Mouse (Mus musculus) CH12.LX (cell line): ENCODE data around the gene Acaca. TPM values are rescaled to one million over a fixed set of nuclear protein-coding genes. Genes with fewer than 3 reads are reported as not detected.

Experiments
- DNase-seq: peaks from one replicate; pipeline ENCODE4 v3.0.0-alpha.2; 2013; ENCODE audit errors: extremely low read depth
- H3K27ac ChIP-seq: 2 replicates; pipeline ENCODE4 v1.5.1; 2012; ENCODE audit warnings: low read depth, mild to moderate bottlenecking, control low read depth, moderate library complexity; ENCODE audit not compliant: insufficient read depth
- H3K27me3 ChIP-seq: replicated peaks from 2 replicates; pipeline ENCODE3; 2012; ENCODE audit warnings: inconsistent platforms
- H3K36me3 ChIP-seq, 2 experiments: replicated peaks in 1 of 2; 2 replicates each; pipeline versions ENCODE3 to v1.6.1; 2012; ENCODE audit warnings: inconsistent platforms in 1 of 2, low read length in 1 of 2, mild to moderate bottlenecking in 1 of 2, mixed read lengths in 1 of 2, moderate library complexity in 1 of 2; ENCODE audit not compliant: control insufficient read depth in 1 of 2, insufficient read depth in 1 of 2
- H3K4me1 ChIP-seq, 2 experiments: 2 replicates each; pipeline ENCODE4 v1.6.1; 2012; ENCODE audit warnings: inconsistent platforms in 1 of 2, moderate library complexity in 1 of 2; ENCODE audit not compliant: insufficient read depth in 2 of 2, control insufficient read depth in 1 of 2
- H3K4me2 ChIP-seq: 2 replicates; pipeline ENCODE4 v1.6.1; 2012; ENCODE audit warnings: low read depth, mild to moderate bottlenecking, control low read depth; ENCODE audit not compliant: poor library complexity, insufficient read depth, severe bottlenecking
- H3K4me3 ChIP-seq, 3 experiments: fragments of 150-350 bp in 1 of 3; sonication (generic) in 1 of 3; replicated peaks in 1 of 3; 2 replicates each; pipeline versions ENCODE3 to v1.5.1; 2011 to 2012; ENCODE audit warnings: low read depth in 2 of 3, low read length in 2 of 3, mild to moderate bottlenecking in 2 of 3, moderate library complexity in 2 of 3, control low read depth in 1 of 3, improper control_type of control experiment in 1 of 3, inconsistent platforms in 1 of 3, mixed read lengths in 1 of 3; ENCODE audit not compliant: poor library complexity in 1 of 3
- H3K79me2 ChIP-seq: replicated peaks from 2 replicates; pipeline ENCODE4 v1.6.1; 2012; ENCODE audit warnings: mild to moderate bottlenecking, moderate library complexity; ENCODE audit not compliant: control insufficient read depth, poor library complexity, insufficient read depth, severe bottlenecking; ENCODE audit errors: extremely low read depth
- H3K9ac ChIP-seq: 2 replicates; pipeline ENCODE4 v1.6.1; 2012; ENCODE audit warnings: low read depth, mild to moderate bottlenecking, control low read depth, moderate library complexity; ENCODE audit not compliant: insufficient read depth
- H3K9me3 ChIP-seq: replicated peaks from 2 replicates; pipeline ENCODE3; 2012; ENCODE audit warnings: low read length, inconsistent platforms, mixed read lengths
- CHD1 ChIP-seq: IDR thresholded peaks from 2 replicates; pipeline ENCODE4 v1.6.1; 2012; ENCODE audit warnings: low read depth, low read length, improper control_type of control experiment, inconsistent platforms
- CHD2 ChIP-seq: IDR thresholded peaks from 2 replicates; pipeline ENCODE4 v1.6.1; 2011; ENCODE audit warnings: low read length, improper control_type of control experiment
- CTCF ChIP-seq, 2 experiments: IDR thresholded peaks in 1 of 2; conservative IDR thresholded peaks in 1 of 2; 2 replicates each; pipeline ENCODE4 v1.5.1; 2011 to 2012; ENCODE audit warnings: low read depth in 2 of 2, low read length in 2 of 2, improper control_type of control experiment in 1 of 2, inconsistent platforms in 1 of 2, mild to moderate bottlenecking in 1 of 2, moderate library complexity in 1 of 2
- E2F4 ChIP-seq: IDR thresholded peaks from 2 replicates; pipeline ENCODE4 v1.6.1; 2011; ENCODE audit warnings: low read depth, low read length, improper control_type of control experiment; ENCODE audit not compliant: insufficient replicate concordance
- EP300 ChIP-seq: IDR thresholded peaks from 2 replicates; pipeline ENCODE4 v1.6.1; 2011; ENCODE audit warnings: low read length, improper control_type of control experiment
- GABPA ChIP-seq: IDR thresholded peaks from 2 replicates; pipeline ENCODE4 v1.6.1; 2012; ENCODE audit warnings: low read depth, low read length, improper control_type of control experiment, inconsistent platforms; ENCODE audit not compliant: insufficient replicate concordance
- HCFC1 ChIP-seq: IDR thresholded peaks from 2 replicates; pipeline ENCODE4 v1.6.1; 2012; ENCODE audit warnings: low read depth, mild to moderate bottlenecking, inconsistent platforms, low read length, improper control_type of control experiment
- IRF4 ChIP-seq: IDR thresholded peaks from 2 replicates; pipeline ENCODE4 v1.6.1; 2014; ENCODE audit warnings: low read depth, mild to moderate bottlenecking, inconsistent platforms, low read length, improper control_type of control experiment
- MAZ ChIP-seq: IDR thresholded peaks from 2 replicates; pipeline ENCODE4 v1.6.1; 2012; ENCODE audit warnings: low read depth, mild to moderate bottlenecking, inconsistent platforms, low read length, improper control_type of control experiment, moderate library complexity
- MYC ChIP-seq: IDR thresholded peaks from 2 replicates; pipeline ENCODE4 v1.6.1; 2011; ENCODE audit warnings: low read depth, mild to moderate bottlenecking, improper control_type of control experiment, low read length
- NRF1 ChIP-seq: IDR thresholded peaks from 2 replicates; pipeline ENCODE4 v1.6.1; 2014; ENCODE audit warnings: low read depth, mild to moderate bottlenecking, inconsistent platforms, low read length, improper control_type of control experiment, moderate library complexity
- PAX5 ChIP-seq: IDR thresholded peaks from 2 replicates; pipeline ENCODE4 v1.6.1; 2012; ENCODE audit warnings: low read length, inconsistent platforms, mixed read lengths
- POLR2A ChIP-seq: IDR thresholded peaks from 2 replicates; pipeline ENCODE4 v1.6.1; 2011; ENCODE audit warnings: low read depth, mild to moderate bottlenecking, improper control_type of control experiment, low read length
- UBTF ChIP-seq: IDR thresholded peaks from 2 replicates; pipeline ENCODE4 v1.6.1; 2012; ENCODE audit warnings: low read depth, mild to moderate bottlenecking, inconsistent platforms, low read length, improper control_type of control experiment, moderate library complexity
- USF1 ChIP-seq: IDR thresholded peaks from 2 replicates; pipeline ENCODE4 v1.6.1; 2014; ENCODE audit warnings: low read depth, mild to moderate bottlenecking, inconsistent platforms, low read length, improper control_type of control experiment
- ZC3H11A ChIP-seq: IDR thresholded peaks from 2 replicates; pipeline ENCODE4 v1.6.1; 2012; ENCODE audit warnings: low read depth, mild to moderate bottlenecking, inconsistent platforms, low read length, improper control_type of control experiment
- dilution Hi-C: fragments of 300-500 bp; cut with MboI; formaldehyde crosslinking; loops from 2 replicates; pipeline ENCODE4 v1.14.3; 2020; ENCODE audit warnings: low sequenced_read_pairs; ENCODE audit not compliant: extremely low pct_unique_long_range_greater_than_20kb, extremely low pct_ligation_motif_present
- in situ Hi-C: fragments of 300-500 bp; cut with MboI; formaldehyde crosslinking; loops from 3 replicates; pipeline ENCODE4 v1.14.3; 2019; ENCODE audit warnings: low sequenced_read_pairs, low pct_ligation_motif_present, low pct_unique_long_range_greater_than_20kb, mixed read lengths
- polyA plus RNA-seq: library from polyadenylated mRNA; unstranded; fragments of >175 nt; gene quantifications from 2 replicates; pipeline ENCODE4 v1.2.1, GENCODE M21; 2012; ENCODE audit warnings: low read depth; ENCODE audit not compliant: insufficient read length
- total RNA-seq, 2 experiments: library from RNA; depleted of rRNA; stranded (reverse); fragments of 300-350 nt in 1 of 2; fragments of >200 nt in 1 of 2; gene quantifications; 2 replicates each; pipeline ENCODE4 v1.2.3; 2012 to 2014

Gene Acaca
- total and polyA plus RNA-seq, 3 experiments = 36.9 to 62.6 (median 61.7) TPM

DNA sequence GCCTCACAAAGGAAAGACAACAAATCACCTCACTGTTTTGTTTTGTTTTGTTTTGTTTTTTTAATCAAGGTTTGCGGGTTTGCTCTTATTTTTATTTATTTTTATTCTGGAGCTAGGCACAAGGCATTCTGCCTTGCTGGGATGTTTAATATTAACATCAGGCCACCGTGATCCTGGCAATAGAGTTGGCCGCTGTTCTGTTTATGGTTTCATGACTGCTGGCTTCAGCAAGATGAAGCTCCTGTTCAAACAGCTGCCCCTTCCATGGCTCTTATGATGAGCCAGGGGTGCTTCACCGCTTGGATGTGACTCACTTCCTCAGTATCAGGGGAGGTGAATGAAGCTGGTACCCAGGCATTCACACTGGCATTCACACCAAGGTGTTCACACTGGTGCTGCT lies 300.9 kb downstream of the Acaca start:
- Histone ChIP-seq H3K27ac (no peak overlapping the region), H3K4me2 (no peak overlapping the region), H3K36me3 (peaks cover 43 to 95% of the 10 kb centered on the region in 2 experiments), H3K9me3 (no peaks in the 10 kb centered on the region), H3K27me3 (no peaks in the 10 kb centered on the region), H3K9ac (no peak overlapping the region), H3K4me1 (no peaks in the 10 kb centered on the region), H3K79me2 (no peaks in the 10 kb centered on the region), H3K4me3 (no peak overlapping the region)
- in situ Hi-C loops = no loop called here
- no peak for DNase-seq
- TF ChIP-seq UBTF (no peak), GABPA (no peak), POLR2A (0 out of 2 replicates have a peak, but pooled peaks have one; percentile 15), HCFC1 (no peak)
- dilution Hi-C loops = no loop called here

DNA sequence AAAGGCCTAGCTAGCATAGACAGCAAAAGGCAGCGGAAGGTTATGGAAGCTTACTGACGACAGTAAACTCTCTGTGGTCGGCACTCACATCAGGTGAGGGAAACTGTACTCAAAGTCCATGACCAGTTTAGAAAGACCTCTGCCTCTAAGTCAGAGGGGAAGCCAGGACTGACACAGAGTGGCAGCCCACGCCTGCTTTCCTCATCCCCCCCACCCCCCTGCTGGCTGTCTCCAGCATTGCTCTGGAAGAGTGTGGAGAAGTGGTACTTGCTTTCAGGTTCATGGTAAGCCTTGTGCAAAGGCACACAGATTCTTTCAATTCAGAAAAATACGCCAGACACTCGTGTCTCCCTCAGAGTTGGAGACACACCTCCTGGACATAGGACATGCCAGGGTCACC lies 305.4 kb downstream of the Acaca start:
- DNase-seq = no peak
- Histone ChIP-seq H3K4me2 (no peak overlapping the region), H3K9me3 (no peaks in the 10 kb centered on the region), H3K79me2 (no peaks in the 10 kb centered on the region), H3K27ac (no peak overlapping the region), H3K9ac (no peak overlapping the region), H3K27me3 (no peaks in the 10 kb centered on the region), H3K36me3 (peaks cover 64 to 95% of the 10 kb centered on the region in 2 experiments), H3K4me1 (no peaks in the 10 kb centered on the region), H3K4me3 (no peak overlapping the region)
- TF ChIP-seq MAZ (no peak), CTCF (conservative IDR thresholded peaks at IDR 0.05 in 1 of 2, IDR thresholded peaks at IDR 0.05 in 1 of 2; ENCODE audit: low read depth in 2 of 2, low read length in 2 of 2) (peak; percentile 17 to 36; a peak in 3 of 4 replicates), E2F4 (no peak)
- dilution Hi-C loops (no loop called here), in situ Hi-C loops (no loop called here)

DNA sequence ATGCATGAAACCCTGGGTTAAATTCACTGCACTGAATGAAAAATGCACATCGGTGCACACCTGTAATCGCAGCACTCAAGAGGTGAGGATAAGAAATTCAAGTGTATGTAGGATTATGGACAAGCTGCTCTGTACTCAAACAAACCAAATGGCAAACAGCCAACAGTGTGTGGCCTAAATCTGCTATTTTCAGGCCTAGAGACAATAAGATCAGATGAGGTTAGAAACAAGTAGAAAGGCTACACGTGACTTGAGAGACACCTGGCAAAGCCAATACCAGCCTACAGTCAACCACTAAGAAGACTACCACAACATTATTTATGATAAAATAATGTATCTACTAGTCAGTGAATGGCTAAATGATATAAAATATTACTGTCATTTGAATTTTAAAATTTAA lies 310.9 kb downstream of the Acaca start:
- H3K4me3 ChIP-seq = no peak overlapping the region
- no peak overlapping the region for H3K9ac ChIP-seq
- in situ Hi-C loops (no loop called here), dilution Hi-C loops (no loop called here)
- H3K27me3 ChIP-seq = no peaks in the 10 kb centered on the region
- H3K27ac ChIP-seq = no peak overlapping the region
- peaks cover 59 to 92% of the 10 kb centered on the region in 2 experiments for H3K36me3 ChIP-seq
- H3K4me2 ChIP-seq = no peak overlapping the region
- DNase-seq = no peak
- no peaks in the 10 kb centered on the region for H3K79me2 ChIP-seq
- H3K9me3 ChIP-seq = no peaks in the 10 kb centered on the region
- no peaks in the 10 kb centered on the region for H3K4me1 ChIP-seq
- no peak for TF ChIP-seq MAZ
- TF ChIP-seq CHD1 = no peak
- TF ChIP-seq MYC = no peak
- no peak for TF ChIP-seq IRF4
- TF ChIP-seq USF1 = no peak
- TF ChIP-seq E2F4 = no peak
- no peak for TF ChIP-seq CHD2
- TF ChIP-seq ZC3H11A = no peak
- no peak for TF ChIP-seq POLR2A
- TF ChIP-seq NRF1 = no peak
- TF ChIP-seq EP300 = no peak
- TF ChIP-seq PAX5 = no peak
